Mouse (Mus musculus) G1E (cell line): Measurements from ENCODE around the gene Tmem208. TPM values are rescaled to one million over a fixed set of nuclear protein-coding genes. Genes with fewer than 3 reads are reported as not detected.
A peak's percentile ranks its signal among the peaks of the same experiment; 100 is the strongest.

ENCODE experiments used
- ATAC-seq: 2 replicates; pipeline ENCODE4 v1.8.0; 2016; ENCODE audit warnings: mild to moderate bottlenecking; ENCODE audit not compliant: insufficient number of reproducible peaks, poor library complexity, low FRiP score, severe bottlenecking; ENCODE audit errors: extremely low read depth
- DNase-seq: peaks from one replicate; pipeline ENCODE4 v3.0.0; 2012; ENCODE audit warnings: low spot score
- H3K27me3 ChIP-seq: 2 replicates; pipeline ENCODE4 v1.6.1; 2012; ENCODE audit warnings: mild to moderate bottlenecking, low read length, inconsistent platforms; ENCODE audit not compliant: insufficient read depth
- H3K36me3 ChIP-seq: replicated peaks from 2 replicates; pipeline ENCODE3; 2012; ENCODE audit warnings: mild to moderate bottlenecking, inconsistent platforms
- H3K4me1 ChIP-seq: 2 replicates; pipeline ENCODE4 v1.6.1; 2012; ENCODE audit warnings: low read depth, low read length, inconsistent platforms, mixed read lengths; ENCODE audit not compliant: insufficient read depth
- H3K4me3 ChIP-seq: 2 replicates; pipeline ENCODE4 v1.5.1; 2012; ENCODE audit warnings: low read depth, mild to moderate bottlenecking, inconsistent platforms, low read length, moderate library complexity, mixed read lengths
- H3K9me3 ChIP-seq: replicated peaks from 2 replicates; pipeline ENCODE4 v1.6.1; 2012; ENCODE audit warnings: inconsistent platforms
- CTCF ChIP-seq: IDR thresholded peaks from 2 replicates; pipeline ENCODE4 v1.5.1; 2012; ENCODE audit warnings: low read depth, low read length, inconsistent platforms, mixed read lengths
- GATA1 ChIP-seq: IDR thresholded peaks from 2 replicates; pipeline ENCODE4 v1.6.1; 2012; ENCODE audit warnings: borderline replicate concordance, low read length, inconsistent platforms, mixed read lengths
- GATA2 ChIP-seq: IDR thresholded peaks from 2 replicates; pipeline ENCODE4 v1.6.1; 2012; ENCODE audit warnings: low read depth, low read length, inconsistent platforms, borderline replicate concordance
- POLR2AphosphoS5 ChIP-seq: IDR thresholded peaks from 2 replicates; pipeline ENCODE4 v1.6.1; 2012; ENCODE audit warnings: low read depth, low read length, inconsistent platforms; ENCODE audit not compliant: insufficient replicate concordance
- TAL1 ChIP-seq: conservative IDR thresholded peaks from 2 replicates; pipeline ENCODE4 v1.6.1; 2012; ENCODE audit warnings: low read depth, low read length, inconsistent platforms, mixed read lengths
- polyA plus RNA-seq: library from polyadenylated mRNA; stranded (reverse); fragments of >175 nt; gene quantifications from 2 replicates; pipeline ENCODE4 v1.2.3, GENCODE M21; 2012
- total RNA-seq, 2 experiments: library from RNA; stranded (forward) in 1 of 2; stranded (reverse) in 1 of 2; fragments of 200-1000 nt in 1 of 2; fragments of >200 nt in 1 of 2; fragmentation: Nextera tagmentation in 1 of 2; gene quantifications; 2 replicates each; pipeline ENCODE4 v1.2.3; 2014 to 2017

The Tmem208 gene
- total and polyA plus RNA-seq, 3 experiments, result 25.2 to 37.8 (median 35.5) TPM

DNA sequence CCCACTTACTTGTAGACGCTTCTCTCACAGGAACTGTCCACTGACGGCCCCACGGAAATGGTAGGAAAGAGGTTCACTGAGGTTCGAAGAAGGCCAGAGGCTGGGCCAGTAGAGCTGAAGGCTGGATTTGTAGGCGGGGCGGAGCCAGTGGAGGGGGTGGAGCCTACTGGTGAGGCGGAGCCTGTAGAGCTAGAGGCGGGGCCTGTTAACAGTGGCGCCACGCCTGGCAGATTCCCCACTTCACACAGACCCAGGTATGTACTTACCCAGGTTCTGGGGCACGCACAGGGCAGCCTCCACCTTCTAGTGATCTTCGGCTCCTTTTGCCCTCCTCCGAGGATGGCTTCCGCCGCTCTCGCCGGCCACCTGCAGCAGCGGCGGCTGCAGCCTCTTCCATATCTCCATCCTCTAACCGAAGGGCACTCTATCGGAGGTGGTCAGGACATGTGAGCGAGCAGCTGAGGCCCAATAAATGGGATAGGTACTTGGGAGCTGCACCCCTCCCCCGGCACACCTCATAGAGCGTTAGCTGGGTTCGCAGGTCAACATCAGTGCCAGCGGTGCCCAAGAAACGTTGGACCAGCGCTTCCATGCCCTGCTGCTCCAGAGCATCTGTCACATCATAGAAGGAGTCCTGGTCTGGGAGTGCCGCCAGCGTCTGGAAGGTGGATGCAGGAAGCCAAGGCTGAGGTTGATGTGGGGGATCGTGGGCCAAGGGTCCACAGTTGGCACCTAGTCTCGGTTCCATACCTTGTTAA is 10.4 kb downstream of the Tmem208 start:
- Histone ChIP-seq H3K9me3 (no peaks in the 10 kb centered on the region), H3K36me3 (peaks cover 75% of the 10 kb centered on the region), H3K4me3 (no peak overlapping the region), H3K27me3 (no peaks in the 10 kb centered on the region), H3K4me1 (peaks cover 48% of the 10 kb centered on the region)
- TF ChIP-seq TAL1, result no peak
- TF ChIP-seq CTCF, result no peak
- no peak for TF ChIP-seq GATA1
- TF ChIP-seq GATA2, result no peak
- no peak for TF ChIP-seq POLR2AphosphoS5
- DNase-seq (no peak), ATAC-seq (no peak)

- Histone ChIP-seq H3K9me3 (no peaks in the 10 kb centered on the region), H3K36me3 (peaks cover 56% of the 10 kb centered on the region), H3K4me3 (peak overlapping the region; percentile 10; the same call in 1 of the 2 replicates), H3K27me3 (no peaks in the 10 kb centered on the region), H3K4me1 (peaks cover 68% of the 10 kb centered on the region)
- TF ChIP-seq CTCF (no peak), POLR2AphosphoS5 (no peak), TAL1 (no peak)
- DNase-seq (no peak), ATAC-seq (no peak)
These were observed 12.8 kb downstream of the Tmem208 start for GRCm38 (mm10) chr8:105338992-105339391.

- DNase-seq, result peak; percentile 31
- Histone ChIP-seq H3K36me3 (peaks cover 48% of the 10 kb centered on the region), H3K9me3 (no peaks in the 10 kb centered on the region), H3K27me3 (no peaks in the 10 kb centered on the region), H3K4me1 (peaks cover 78% of the 10 kb centered on the region), H3K4me3 (no peak overlapping the region; the same call in 1 of the 2 replicates)
- ATAC-seq, result no peak
- TF ChIP-seq TAL1 (no peak), GATA2 (no peak)
These were observed 13.9 kb downstream of the Tmem208 start for GRCm38 (mm10) chr8:105339886-105340635.

DNA sequence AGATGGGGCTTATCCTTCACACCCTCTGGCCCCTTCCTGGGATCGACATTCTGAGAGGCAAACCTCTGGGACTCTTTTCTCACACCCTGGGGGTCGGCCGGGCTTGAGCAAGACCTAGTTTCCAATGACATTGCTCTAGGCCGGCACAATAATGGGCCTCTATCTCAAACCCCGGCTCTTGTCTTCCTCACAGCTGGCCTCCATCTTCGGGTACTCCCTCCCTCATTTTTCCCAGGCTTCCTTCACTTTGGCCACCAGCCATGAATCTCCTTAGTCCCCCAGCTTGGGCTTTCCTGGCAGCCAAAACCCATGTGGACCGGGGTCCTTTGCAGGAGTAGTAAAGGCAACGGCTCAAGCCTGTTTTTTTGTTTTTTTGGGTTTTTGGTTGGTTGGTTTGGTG is 15.2 kb downstream of the Tmem208 start:
- Histone ChIP-seq H3K4me3 (no peak overlapping the region), H3K4me1 (peaks cover 91% of the 10 kb centered on the region), H3K9me3 (no peaks in the 10 kb centered on the region), H3K36me3 (peaks cover 35% of the 10 kb centered on the region), H3K27me3 (peaks cover under 1% of the 10 kb centered on the region; the same call in 1 of the 2 replicates)
- TF ChIP-seq POLR2AphosphoS5 (no peak), GATA2 (no peak), TAL1 (no peak), GATA1 (no peak), CTCF (no peak)
- no peak for DNase-seq
- no peak for ATAC-seq

DNA sequence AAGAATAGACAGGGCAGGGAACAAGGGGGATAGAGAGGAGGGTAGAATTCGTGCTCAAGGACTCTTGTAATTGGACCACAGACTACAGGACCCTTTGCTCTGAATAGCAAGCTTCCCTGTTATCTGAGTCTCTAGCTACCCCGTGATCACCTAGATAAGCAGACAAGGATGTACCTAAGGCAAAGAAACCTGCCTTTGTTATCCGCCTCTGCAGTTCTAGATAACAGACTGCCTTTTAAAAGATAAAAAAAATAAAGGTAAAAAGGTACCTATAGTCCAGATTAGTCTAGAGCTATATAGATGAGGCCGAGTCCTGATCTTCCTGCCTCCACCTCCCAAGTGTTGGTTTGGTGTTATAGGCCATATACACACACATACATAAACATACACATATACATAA is 16.6 kb downstream of the Tmem208 start:
- H3K36me3 ChIP-seq, result peaks cover 21% of the 10 kb centered on the region
- H3K27me3 ChIP-seq, result peaks cover 8% of the 10 kb centered on the region; the same call in 1 of the 2 replicates
- peaks cover 94% of the 10 kb centered on the region for H3K4me1 ChIP-seq
- TF ChIP-seq GATA1, result no peak
- TF ChIP-seq TAL1, result no peak
- no peak for TF ChIP-seq POLR2AphosphoS5
- TF ChIP-seq CTCF, result no peak
- no peak for TF ChIP-seq GATA2
- H3K9me3 ChIP-seq, result no peaks in the 10 kb centered on the region
- no peak for DNase-seq
- ATAC-seq, result no peak
- H3K4me3 ChIP-seq, result no peak overlapping the region

DNA sequence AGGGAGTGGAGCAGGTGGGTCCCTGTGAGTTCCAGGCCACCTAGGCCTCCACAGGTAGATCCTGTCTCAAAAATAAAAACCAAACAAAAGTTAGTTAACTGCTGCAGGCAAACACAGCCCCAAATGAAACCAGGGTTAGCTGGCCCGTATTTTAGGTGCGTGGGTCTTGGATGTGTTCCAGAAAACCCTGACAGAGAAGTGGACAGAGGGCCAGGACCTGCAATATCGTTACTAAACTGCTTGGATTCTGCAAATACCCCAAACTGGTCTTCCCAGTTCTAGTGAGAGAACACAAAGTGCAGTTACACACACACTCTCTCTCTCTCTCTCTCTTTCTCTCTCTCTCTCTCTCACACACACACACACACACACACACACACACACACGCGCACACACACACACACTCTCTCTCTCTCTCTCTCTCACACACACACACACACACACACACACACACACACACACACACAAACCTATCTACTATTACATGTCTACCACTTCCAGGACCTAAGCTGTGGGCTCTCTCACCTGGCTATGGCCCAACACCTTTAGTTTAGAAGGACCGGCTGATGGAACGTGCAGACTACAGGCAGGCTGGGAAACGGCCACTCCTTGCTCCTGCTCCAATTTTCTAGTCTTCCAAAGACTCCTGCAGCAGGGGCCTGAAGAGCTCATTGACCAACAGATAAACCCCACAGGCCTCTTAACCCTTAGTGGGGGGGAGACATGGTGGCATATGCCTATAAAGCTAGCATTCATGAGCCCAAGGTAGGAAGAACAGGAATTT is 17.8 kb downstream of the Tmem208 start:
- DNase-seq (no peak), ATAC-seq (no peak)
- H3K4me3 ChIP-seq, result no peak overlapping the region
- peaks cover 13% of the 10 kb centered on the region for H3K36me3 ChIP-seq
- no peaks in the 10 kb centered on the region for H3K9me3 ChIP-seq
- TF ChIP-seq CTCF (no peak), TAL1 (no peak), GATA2 (no peak), GATA1 (no peak), POLR2AphosphoS5 (no peak)
- peaks cover 16% of the 10 kb centered on the region for H3K27me3 ChIP-seq
- H3K4me1 ChIP-seq, result peaks cover 94% of the 10 kb centered on the region
